Mouse (Mus musculus): ENCODE data around the gene Crtc1.

Gene Crtc1

DNA sequence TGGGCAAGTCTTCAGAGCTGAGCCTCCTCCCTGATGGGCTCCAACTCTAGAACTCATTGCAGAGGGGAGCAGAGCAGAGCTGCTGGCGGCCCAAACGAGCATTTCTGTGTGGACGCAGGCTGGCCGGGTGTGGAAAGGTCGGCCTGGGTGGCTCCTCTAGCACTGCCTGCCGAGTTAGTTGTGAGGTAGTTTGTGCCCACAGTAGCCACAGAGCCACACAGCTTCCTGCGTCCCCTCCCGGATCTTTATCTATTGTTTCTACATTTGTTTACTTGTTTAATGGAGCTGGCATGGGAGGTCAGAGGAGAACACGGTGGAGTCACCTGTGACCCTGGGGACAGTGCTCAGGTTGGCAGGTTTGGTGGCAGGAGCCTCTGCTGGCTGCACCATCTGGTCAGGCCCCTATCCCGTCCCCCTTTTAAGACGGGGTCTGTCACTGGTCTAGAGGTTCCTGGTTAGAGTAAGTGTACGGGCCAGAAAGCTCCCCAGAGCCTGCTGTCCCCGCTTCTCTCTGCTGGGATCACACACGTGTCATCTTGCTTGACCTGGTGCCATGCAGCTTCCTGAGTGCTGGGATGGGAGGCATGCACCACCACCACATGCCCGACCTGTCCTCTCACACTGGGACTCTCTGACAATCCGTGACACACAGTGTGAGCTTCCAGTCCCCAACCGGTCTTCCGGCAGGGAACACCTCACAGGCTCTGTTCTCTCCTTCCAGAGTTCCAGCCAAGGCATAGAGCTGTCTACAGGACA lies 17.9 kb downstream of the Crtc1 start:
- in situ Hi-C loops (cut with MseI, MboI), result no loop called here

DNA sequence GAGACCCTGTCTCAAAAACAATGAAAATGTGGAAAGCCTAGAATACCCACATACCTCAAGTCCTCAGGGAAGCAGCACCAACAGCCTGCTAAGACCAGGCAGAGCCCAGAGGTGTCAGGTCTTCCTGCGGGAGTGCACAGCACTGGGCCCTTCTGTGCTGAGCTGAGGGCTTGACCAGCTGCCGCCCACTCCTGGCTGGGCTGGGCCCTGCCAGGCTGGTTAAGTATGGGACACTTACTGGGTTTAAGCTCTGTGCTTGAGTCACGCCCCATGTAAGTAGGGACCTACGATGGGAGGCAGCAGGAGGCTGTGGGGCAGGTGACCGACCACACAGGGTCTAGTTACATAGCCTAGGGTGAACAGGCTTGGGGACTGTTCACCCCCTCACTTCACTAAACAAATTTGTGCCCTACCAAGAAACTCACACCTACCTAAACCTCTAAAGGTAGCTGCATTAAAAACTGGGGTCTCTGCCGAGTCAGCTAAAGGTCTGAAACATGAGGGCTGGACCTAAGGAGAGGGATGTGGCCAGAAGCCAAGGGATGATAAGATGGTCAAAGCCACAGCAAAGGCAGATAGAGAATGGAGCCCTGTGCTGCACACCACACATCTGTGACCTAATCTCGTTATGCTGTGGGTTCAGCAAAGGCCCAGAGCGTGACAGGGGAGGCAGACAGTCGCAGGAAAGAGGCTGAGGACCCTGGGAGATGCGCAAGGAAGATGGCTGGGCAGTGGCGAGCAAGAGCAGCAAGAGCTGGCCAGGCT lies 19.3 kb downstream of the Crtc1 start:
- in situ Hi-C loops (cut with MseI, MboI), result loop anchor here (10.0 kb wide), 1 partner anchor 85 kb away; the partner anchor contains the start of gene Rex1bd (in 2 of the 2)

DNA sequence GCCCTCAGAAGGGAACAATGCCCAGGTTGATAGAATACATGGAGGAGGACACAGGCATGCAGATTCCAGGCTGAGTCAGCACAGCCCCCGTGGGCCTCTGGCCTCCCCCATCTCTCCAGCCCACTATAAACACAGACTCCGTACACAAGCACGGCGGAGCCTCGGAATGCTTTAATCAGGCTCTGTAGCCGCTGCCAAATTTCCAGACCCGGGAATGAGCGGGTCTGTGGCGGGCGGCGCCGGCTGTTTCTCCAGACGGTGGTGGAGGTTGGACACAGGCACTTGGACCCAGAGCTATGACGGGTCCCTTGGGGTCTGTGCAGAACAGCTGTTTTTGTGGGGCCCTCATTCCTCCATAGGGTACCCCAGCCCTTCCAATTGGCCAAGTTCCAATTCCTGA lies 20.4 kb downstream of the Crtc1 start:
- in situ Hi-C loops (cut with MseI, MboI), result loop anchor here (10.0 kb wide), 1 partner anchor 86 kb away; the partner anchor contains the start of gene Rex1bd (in 2 of the 2)

DNA sequence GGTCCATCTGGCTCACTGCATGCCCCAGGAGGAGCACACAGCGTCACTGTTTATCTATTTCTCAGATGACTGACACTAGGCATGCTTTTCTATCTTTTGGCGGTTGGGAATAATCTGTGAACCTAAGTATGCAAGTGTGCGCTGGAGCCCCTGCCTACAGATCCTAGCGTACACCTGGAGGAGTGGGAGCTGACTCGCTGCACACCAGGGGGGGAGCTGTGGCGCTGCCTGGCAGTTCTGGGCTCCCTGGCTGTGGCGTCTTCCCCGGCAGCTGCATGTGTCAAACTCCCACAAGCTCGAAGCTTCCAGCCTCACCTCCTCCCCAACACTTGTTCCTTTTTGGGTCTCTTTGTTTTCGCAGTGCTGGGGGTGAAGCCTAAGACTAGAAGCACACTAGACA lies 21.5 kb downstream of the Crtc1 start:
- in situ Hi-C loops (cut with MseI, MboI), result loop anchor here (10.0 kb wide), 1 partner anchor 87 kb away; the partner anchor contains the start of gene Rex1bd (in 2 of the 2)

DNA sequence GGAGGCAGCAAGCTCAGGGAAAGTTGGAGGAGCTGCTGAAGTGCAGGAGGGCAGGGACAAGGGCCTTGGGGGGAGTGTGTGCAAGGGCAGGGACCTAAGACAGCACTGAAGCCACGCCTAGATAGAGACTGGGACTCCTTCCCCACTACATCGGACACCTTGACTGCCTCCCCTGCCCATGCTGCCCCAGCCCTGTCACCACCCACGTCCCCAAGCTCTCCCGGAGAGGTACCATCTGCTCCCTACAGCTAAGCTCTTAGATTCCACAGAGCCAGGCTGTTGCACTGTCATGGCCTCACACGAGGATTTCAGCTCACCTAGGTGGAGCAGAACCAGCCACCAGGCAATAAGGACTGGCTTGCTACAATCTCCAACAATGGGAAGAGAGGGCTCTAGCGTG lies 22.4 kb downstream of the Crtc1 start:
- in situ Hi-C loops (cut with MseI, MboI), result loop anchor here (10.0 kb wide), 1 partner anchor 88 kb away; the partner anchor contains the start of gene Rex1bd (in 2 of the 2)

DNA sequence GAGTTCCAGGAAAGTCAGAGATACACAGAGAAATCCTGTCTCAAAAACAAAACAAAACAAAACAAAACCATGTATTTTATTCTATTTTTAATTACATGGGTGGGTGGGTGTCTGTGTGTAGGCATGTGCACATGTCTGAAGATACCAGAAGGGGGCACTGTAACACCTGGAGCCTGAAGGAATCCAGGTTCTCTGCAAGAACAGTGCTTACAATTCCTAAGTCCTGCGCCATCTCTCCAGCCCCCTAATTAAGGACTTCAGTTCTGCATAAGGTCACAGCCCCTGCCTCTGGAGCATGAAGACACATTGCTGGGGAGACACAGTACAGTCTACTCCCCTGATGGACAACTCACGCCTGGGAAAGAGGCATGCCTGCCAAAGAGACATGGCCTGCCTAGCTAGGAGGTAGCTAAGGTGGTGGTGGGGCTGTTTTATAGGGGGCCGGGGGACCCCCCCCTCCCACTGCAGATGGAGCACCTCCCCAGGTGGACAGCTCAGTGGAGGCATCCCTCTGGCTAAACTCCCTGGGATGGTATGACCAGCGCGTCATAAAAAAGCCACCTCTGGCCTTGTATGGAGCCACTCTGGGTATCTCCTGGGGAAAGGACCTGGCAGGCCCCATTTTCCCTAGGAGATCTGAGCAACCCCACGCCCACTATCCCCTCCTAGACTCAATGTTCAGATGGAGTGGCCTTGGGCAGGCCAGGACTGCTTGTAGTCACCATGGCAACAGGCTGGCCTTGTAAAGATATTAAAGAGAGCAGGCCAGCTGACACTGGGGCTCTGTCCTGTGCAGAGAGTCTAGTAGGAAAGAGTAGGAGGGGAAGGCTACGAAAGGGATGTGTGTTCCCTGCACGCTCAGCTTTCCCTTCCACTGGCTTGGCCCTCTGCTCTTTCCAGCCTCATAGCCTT lies 23.6 kb downstream of the Crtc1 start:
- in situ Hi-C loops (cut with MseI, MboI), result loop anchor here (10.0 kb wide), 1 partner anchor 89 kb away; the partner anchor contains the start of gene Rex1bd (in 2 of the 2)

DNA sequence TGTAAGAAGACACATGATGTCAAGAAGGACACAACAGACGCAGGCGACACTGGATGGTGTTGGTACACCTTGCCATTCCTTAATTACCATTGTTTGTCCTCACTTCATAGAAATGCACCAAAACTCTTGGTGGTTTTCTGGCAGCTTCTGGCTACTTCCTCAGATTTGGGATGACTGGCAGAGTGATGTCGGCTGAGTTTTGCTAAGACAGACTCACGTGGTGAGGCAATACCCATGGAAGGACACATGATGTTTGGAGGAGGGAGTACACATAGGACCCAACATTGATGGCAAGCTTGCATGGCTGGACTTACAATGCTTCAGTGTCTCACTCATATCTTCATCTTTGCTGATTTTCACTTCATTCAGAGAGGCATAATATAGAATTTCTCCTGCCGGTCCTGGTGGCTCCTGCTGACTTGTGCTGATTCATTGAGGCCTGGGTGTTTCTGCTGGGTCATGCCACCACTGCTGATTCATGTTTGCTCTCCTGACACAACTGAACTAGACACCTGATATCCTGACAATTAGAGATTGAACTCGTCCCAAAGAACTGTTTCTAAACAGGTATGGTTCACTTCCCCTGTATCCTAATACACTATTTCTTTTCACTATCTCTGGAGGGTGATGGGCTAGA lies 25.0 kb downstream of the Crtc1 start:
- in situ Hi-C loops (cut with MseI, MboI), result loop anchor here (10.0 kb wide), 1 partner anchor 90 kb away; the partner anchor contains the start of gene Rex1bd (in 2 of the 2)

DNA sequence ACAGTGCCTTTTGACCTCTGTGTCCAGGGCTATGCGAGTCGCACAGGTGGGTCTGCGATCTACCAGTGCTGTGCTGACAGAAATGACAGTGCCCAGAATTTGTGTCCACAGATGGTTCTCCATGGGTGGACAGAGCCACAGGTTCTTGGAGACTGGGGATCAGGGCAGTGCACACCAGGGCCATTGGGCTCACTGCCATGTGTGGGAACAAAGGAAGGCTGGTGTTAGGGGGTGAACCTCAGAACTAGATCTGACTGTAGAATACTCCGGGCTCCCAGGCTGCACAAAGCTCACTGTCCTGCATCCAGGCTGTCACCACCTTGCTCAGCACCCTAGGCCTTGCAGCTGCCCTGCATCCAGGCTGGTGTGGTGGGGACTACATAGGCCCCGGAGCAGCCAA lies 29.1 kb downstream of the Crtc1 start:
- in situ Hi-C loops (cut with MseI, MboI), result loop anchor here (10.0 kb wide), 1 partner anchor 95 kb away; the partner anchor contains the start of gene Rex1bd (in 2 of the 2)

DNA sequence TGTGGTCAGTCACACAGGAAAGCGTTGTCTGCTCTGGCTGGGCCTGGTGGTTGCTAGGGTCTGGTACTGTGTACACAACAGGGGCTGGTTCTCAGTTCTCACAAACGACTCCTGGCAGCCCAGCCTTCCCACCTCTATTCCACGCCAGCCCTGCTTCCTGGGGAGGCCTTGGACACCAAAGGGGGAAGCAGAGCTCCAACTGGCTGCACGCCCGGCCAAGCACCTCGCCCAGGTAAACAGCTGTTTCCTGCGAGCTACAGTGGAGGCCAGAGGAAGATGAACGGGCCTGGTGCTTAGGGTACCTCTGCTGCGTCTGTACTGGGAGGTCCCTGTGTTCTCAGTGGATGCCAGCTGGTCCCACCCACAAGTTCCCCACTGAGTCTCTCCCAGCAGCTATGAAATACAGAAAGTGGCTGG lies 29.9 kb downstream of the Crtc1 start:
- in situ Hi-C loops (cut with MseI, MboI), result no loop called here

DNA sequence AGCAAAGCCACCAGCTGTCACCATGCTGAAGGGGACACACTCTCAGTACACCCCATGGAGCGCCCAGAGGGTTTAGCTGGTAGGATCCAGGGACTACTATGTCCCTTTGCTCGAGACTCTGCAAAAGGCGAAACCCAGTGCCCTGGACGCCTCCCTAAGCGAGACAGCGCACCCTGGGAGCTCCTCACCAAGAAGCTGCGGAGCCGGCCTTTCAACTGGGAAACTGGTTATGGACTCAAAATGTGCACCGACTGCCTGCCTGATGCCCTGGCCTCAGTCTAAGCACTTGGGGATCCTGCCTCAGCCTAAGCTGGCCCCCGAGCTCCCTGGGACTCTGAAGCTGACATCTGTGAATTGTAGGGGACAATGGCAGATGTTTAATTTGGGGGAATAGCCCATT lies 30.4 kb downstream of the Crtc1 start:
- in situ Hi-C loops (cut with MseI, MboI), result no loop called here

DNA sequence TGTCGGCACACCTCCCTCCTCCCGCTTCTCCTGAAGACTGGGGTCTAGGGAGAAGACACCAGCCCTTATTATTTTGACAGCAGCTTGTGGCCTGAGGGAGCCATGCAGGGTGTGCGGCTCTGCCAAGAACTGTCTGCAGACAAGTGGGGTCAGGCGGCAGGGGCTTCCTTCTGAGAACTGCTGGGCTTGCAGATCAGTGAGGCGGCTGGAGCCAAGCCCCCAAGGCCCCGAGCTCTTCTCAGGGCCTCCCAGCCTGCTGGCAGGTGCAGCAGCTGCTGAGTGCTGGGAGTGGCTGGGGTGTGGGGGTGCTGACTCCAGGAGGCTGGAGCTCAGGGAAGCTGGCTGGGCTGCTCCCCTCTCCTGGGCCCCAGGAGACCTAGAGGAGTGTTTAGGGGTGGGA lies 31.1 kb downstream of the Crtc1 start:
- in situ Hi-C loops (cut with MseI, MboI), result no loop called here

DNA sequence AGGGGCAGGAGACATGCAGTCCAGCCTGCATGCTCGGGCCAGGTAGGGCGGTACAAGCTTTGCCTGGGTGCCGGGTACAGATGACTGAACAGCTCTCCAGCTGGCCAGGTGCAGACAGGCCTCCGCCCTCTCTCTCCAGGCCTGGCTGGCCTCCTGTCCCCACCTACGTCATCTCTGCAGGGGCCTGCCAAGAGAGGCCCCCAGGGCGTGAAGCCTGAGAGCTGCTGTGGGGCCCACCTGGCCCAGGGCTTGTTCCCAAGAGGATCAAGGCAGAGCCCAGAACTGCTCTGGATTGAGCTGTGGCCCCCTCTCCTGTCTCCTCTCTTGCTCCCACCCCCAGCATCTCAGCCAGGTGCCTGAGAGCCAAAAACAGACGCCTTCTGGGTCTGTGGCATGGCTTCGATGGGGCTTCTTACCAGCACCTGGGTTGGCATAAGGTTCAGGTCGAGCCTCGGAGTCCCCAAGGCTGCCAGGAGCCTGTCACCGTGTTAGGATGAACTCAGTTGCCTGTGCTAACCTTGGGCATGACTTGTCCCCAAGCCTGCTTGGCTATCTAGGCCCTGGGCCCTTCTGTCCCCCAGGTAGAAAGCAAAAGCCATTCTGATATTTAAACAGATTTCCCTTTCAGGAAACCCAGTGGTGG lies 32.8 kb downstream of the Crtc1 start:
- in situ Hi-C loops (cut with MseI, MboI), result no loop called here

DNA sequence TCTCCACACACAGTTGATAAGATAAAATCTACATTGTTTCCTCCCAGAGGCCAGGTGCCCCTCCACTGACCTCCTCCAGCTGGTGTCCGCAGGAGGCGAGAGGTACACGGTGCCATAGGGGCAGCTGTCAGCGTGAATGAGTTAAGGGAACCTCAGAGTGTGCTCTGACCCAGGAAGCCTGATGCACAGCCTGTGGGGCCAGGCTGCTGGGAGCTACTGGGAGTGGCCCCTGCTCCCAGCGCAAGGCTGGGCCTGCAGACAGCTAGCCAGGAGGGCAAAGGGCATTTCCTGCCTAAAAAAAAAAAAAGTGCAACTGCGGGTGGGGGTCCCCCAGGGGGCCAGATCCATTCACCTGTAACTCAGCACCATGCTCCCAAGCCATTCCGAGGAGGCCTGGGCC lies 34.2 kb downstream of the Crtc1 start:
- in situ Hi-C loops (cut with MseI, MboI), result no loop called here

DNA sequence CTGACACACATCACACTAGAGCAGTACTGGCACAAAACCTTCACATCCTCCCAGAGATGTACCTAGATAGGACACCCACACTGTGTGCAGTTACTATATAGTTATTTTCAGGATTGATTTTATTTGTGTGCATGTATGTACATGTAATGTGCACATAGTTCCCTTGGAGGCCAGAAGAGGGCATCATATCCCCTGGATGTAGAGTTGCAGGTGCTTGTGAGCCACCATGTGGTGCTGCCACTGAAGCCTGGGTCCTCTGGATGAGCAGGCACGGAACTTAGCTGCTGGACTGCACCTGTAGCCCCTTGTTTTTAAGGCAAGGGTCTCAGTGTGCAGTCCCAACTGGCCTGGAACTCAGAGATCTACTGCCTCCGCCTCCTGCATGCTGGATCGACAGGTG lies 35.2 kb downstream of the Crtc1 start:
- in situ Hi-C loops (cut with MseI, MboI), result no loop called here

DNA sequence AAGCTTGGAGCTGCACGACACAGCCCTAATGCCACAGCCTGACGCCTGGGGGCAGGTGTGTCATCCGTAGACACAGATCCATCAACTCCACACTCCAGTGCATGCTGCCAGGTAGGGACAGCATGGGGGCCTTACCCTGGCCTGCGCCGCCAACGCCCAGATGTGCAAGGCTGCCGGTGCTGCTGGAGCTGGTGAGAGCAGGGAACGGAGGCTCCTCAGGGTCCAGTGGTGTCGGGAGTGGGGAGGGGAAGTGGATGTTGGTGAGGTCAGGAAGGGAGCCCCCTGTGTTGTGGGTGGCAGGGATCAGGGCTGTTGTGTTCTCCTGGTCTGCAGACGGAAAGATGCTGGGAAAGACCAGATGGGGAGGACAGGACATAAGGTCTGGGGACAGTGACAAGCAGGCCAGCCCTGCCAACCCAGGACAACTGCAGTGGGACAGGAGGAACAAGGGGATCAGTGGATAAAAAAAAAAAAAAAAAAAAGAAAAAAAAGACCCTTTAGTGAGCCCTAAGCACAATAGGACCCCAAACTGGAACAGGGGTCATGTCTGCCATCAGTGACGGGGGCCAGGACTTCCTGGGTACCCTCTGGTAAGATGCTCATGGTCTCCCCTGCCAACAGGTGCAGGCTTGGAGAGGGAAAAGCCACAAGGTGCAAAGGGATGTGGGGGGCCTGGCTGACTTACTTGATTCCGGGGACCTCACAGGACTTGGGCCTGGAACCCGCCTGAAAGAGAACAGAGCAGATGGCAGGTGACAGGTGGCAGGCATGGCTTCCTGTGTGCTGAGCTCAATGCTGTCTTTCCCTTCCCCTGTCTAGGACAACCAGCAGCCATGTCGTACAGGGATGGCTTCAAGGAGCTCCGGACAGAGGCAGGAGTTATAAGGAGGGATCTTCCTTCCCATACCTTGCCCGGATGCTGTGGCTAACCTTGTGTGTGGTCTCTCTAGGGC lies 41.5 kb downstream of the Crtc1 start:
- in situ Hi-C loops (cut with MseI, MboI), result no loop called here

DNA sequence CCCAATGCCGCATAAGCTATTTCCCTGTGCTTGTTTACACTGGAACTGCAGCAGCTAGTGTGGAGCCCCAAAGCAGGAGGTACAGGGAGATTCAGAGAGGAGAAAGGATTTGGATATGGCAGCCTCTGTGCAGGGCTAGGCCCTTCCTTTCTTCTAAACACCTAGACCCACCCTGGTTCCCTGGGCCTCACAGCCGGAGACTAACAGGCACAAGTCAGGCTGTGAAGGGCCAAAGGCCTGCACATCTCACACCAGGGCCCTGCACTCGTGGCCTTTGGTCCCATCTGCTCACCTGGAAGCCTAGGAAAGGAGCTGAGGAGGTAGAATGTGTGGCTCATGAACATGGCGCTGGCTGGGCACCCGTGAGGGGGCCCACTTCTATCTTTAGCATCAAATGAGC lies 43.2 kb downstream of the Crtc1 start:
- in situ Hi-C loops (cut with MseI, MboI), result no loop called here

DNA sequence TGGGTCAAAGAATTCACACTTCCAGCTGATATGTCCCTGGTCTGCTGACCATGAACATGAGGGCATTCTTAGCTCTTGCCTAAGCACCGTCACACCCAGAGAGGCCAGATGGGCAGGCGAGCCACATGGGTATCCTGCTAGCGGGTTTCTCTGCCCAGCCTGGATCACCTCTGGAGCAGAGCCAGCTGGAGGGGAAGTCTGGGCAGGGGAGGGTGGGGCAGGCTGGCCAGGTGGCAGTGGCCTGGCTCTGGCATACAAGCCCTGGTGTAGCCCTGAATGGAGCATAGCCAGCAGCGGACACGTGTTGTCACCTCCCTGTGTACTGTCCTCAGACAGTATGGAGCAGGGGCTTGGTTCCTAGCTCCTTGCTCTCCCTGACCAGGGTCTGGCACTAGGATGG lies 43.7 kb downstream of the Crtc1 start:
- in situ Hi-C loops (cut with MseI, MboI), result no loop called here

DNA sequence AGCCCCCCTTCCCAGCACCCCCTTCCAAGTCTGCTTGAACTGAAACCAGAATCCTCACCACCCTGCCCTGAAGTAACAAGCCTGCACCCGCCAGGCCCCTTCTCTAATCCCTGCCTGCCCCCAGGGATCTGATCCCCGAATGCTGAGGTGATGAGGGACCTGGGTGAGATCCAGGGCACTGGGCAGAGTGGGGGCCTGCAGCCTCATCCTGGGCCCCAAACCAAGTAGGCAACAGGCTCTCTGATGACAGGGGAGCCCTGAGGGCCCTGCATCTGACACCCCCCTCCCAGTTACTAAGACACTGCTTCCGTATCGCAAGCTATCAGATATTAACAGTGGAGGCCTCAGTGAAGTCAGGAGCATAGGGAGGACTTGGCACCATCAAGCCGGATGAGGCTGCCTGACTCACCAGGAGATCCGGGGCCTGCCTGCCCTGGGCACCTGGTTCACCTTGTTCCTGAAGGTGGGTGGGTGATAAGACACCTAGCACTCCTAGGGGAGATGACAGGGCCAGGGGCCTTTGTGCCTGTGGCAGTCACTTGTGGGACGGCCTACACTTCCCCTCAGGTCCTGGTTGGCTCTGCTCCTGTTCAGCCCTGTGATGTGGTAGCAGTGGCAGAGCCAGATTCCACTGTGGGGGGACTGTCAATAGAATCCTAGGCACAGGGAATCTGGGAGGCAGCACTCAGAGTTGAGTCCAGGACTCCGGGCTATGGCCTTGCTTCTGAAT lies 44.9 kb downstream of the Crtc1 start:
- in situ Hi-C loops (cut with MseI, MboI), result no loop called here

DNA sequence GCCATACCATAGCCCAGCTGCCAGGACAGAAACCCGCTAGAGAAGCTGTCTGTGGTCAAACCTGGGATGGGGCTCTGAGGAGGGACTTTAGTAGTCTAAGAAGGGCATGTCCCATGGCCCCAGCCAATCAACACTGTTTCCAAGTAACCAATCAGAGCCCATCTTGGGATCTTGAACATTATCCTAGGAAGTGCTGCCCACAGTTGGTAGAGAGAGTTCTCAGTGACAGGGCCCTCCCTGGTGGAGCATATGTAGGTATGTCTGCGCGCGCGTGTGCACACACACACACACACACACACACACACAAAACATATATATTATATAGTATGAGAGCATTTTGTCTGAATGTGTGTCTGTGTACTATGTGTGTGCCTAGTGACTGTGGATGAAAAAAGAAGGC lies 46.3 kb downstream of the Crtc1 start:
- in situ Hi-C loops (cut with MseI, MboI), result no loop called here
